Mouse (Mus musculus): Measurements from ENCODE around the gene Hspg2. TPM values are rescaled to one million over a fixed set of nuclear protein-coding genes. Genes with fewer than 3 reads are reported as not detected.

The Hspg2 gene
- total and polyA plus RNA-seq, 3 experiments, result 0.05 TPM; not detected in 2

DNA sequence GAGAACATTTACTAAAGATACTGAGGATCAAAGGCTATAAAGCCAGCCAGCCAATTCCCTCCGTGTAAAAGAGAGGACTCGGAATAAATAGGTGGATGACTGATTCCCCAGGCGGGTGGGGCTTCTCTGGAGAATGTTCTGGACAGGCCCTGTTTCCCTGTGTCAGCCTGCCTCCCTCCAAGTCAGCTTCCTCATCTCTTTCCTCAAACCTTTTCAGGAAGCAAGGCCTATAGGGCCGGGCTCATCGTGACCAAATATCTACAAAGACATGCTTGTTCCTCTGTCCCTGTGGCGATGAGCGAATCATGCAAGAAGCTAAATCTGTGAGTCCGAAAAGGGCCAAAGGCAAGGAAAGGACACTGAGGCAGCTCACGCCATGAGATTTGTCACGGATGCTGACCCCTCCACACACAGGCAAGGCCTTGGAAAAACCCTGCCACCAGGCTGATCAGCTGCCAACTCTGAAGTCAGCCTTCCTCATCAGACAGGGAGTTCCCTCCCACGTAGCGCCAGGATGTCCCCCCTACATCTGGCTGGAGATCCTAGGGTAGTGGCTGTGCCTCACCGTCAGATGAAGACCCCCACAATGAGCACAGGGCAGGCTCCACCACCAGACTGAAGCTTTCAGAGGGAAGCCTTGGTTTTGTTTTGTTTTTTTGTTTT is 3.3 kb upstream of the Hspg2 start:
- no peak for ATAC-seq (ENCODE audit: extremely low read depth, insufficient number of reproducible peaks, low FRiP score, poor library complexity, severe bottlenecking)
- TF ChIP-seq GATA1 (IDR thresholded peaks at IDR 0.05; ENCODE audit: borderline replicate concordance, low read length), result no peak
- no peak for TF ChIP-seq POLR2AphosphoS5 (IDR thresholded peaks at IDR 0.05; ENCODE audit: insufficient replicate concordance, low read depth, low read length)
- TF ChIP-seq GATA2 (IDR thresholded peaks at IDR 0.05; ENCODE audit: borderline replicate concordance, low read depth, low read length), result no peak
- no peak for TF ChIP-seq CTCF (IDR thresholded peaks at IDR 0.05; ENCODE audit: low read depth, low read length)
- TF ChIP-seq TAL1 (conservative IDR thresholded peaks at IDR 0.05; ENCODE audit: low read depth, low read length), result no peak
- DNase-seq (ENCODE audit: low spot score), result no peak
- no peaks in the 10 kb centered on the region for H3K36me3 ChIP-seq (replicated peaks)
- H3K4me1 ChIP-seq (ENCODE audit: insufficient read depth, low read depth, low read length), result no peaks in the 10 kb centered on the region
- no peak overlapping the region for H3K4me3 ChIP-seq (ENCODE audit: low read depth, low read length)
- peaks cover 15% of the 10 kb centered on the region for H3K27me3 ChIP-seq (ENCODE audit: insufficient read depth, low read length)
- H3K9me3 ChIP-seq (replicated peaks), result no peaks in the 10 kb centered on the region

DNA sequence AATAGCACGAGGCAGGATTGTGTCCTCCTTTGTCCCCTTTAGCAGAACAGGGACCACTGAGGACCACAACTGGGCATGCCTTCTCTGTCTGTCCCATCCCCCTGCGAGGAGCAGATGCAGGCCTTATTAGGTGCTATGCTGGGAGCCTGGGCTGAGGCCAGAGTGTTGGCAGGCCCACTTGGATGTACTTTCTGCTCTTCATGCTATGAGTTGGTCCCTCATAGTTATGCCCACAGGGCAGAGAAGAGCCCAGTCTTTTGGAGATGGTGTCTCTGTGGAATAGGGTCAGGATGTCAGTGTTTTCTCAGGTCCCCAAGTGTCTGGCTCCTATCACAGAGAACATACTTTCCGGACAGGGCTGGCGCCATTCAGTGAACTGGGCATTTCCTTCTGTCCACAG is 1.6 kb upstream of the Hspg2 start:
- Histone ChIP-seq H3K4me3 (ENCODE audit: low read depth, low read length) (no peak overlapping the region), H3K27me3 (ENCODE audit: insufficient read depth, low read length) (peaks cover 15% of the 10 kb centered on the region), H3K36me3 (replicated peaks) (no peaks in the 10 kb centered on the region), H3K4me1 (ENCODE audit: insufficient read depth, low read depth, low read length) (no peaks in the 10 kb centered on the region), H3K9me3 (replicated peaks) (no peaks in the 10 kb centered on the region)
- no peak for TF ChIP-seq POLR2AphosphoS5 (IDR thresholded peaks at IDR 0.05; ENCODE audit: insufficient replicate concordance, low read depth, low read length)
- TF ChIP-seq GATA2 (IDR thresholded peaks at IDR 0.05; ENCODE audit: borderline replicate concordance, low read depth, low read length), result no peak
- no peak for TF ChIP-seq GATA1 (IDR thresholded peaks at IDR 0.05; ENCODE audit: borderline replicate concordance, low read length)
- TF ChIP-seq CTCF (IDR thresholded peaks at IDR 0.05; ENCODE audit: low read depth, low read length), result no peak
- TF ChIP-seq TAL1 (conservative IDR thresholded peaks at IDR 0.05; ENCODE audit: low read depth, low read length), result no peak
- ATAC-seq (ENCODE audit: extremely low read depth, insufficient number of reproducible peaks, low FRiP score, poor library complexity, severe bottlenecking) (no peak), DNase-seq (ENCODE audit: low spot score) (no peak)

DNA sequence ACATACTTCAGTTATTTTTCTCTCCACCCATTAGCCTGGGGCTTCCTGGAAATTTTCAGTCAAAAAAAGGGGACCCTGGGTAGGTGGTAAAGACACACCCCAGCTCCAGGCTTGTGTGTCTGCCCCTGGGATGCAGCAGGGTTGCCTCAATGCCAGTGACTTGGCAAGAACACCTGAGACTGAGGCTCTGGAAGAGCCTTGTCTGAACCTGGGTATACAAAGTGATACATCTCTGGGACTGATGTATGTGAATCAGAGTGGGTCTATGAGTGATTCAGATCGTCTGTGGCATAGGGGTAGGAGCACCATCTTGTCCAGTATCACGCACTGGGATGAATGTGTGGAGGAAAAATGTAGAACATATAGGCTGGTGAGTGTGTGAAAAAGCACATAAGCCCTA is 1.0 kb upstream of the Hspg2 start:
- Histone ChIP-seq H3K36me3 (replicated peaks) (no peaks in the 10 kb centered on the region), H3K4me3 (ENCODE audit: low read depth, low read length) (no peak overlapping the region), H3K9me3 (replicated peaks) (no peaks in the 10 kb centered on the region), H3K27me3 (ENCODE audit: insufficient read depth, low read length) (peaks cover 15% of the 10 kb centered on the region), H3K4me1 (ENCODE audit: insufficient read depth, low read depth, low read length) (no peaks in the 10 kb centered on the region)
- TF ChIP-seq CTCF (IDR thresholded peaks at IDR 0.05; ENCODE audit: low read depth, low read length), result no peak
- TF ChIP-seq GATA2 (IDR thresholded peaks at IDR 0.05; ENCODE audit: borderline replicate concordance, low read depth, low read length), result no peak
- no peak for TF ChIP-seq POLR2AphosphoS5 (IDR thresholded peaks at IDR 0.05; ENCODE audit: insufficient replicate concordance, low read depth, low read length)
- TF ChIP-seq TAL1 (conservative IDR thresholded peaks at IDR 0.05; ENCODE audit: low read depth, low read length), result no peak
- TF ChIP-seq GATA1 (IDR thresholded peaks at IDR 0.05; ENCODE audit: borderline replicate concordance, low read length), result no peak
- DNase-seq (ENCODE audit: low spot score), result no peak
- ATAC-seq (ENCODE audit: extremely low read depth, insufficient number of reproducible peaks, low FRiP score, poor library complexity, severe bottlenecking), result no peak

DNA sequence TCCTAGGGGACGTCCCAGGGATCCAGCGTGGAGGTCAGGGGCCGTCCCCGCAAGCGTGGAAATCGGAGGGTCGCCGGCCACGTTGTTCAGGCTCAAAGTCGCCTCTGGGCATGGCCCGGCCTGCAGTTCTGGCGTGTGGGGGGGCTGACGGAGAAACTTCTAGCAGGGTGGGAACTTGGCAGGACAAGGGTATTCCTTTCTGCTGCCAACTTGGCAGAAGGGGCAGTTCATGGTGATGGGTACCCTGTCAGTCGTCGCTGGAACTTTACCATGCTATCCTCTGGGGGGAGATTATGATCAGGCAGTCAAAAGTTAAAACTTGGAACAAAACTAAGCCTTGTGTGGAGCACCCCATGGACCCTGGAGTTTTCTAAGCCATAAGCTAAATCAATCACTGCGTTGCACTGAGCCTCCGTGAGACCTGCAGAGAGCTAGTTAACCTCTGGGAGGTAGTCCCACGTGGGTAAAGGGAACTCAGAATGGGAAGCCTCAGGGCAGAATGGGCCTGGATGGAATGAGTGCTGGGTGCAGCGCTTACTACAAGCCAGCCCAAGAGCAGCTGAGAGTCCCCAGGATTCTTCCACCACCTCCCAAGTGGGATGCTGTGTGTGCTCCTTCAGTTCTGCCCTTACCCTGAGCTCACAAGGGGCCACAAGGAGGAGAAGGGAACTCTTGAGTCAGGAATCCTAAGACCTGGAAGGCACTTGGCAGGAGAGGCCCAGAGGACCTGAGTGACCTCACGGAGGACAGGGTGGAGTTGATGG is 694 bp downstream of the Hspg2 start:
- TF ChIP-seq GATA1 (IDR thresholded peaks at IDR 0.05; ENCODE audit: borderline replicate concordance, low read length), result no peak
- TF ChIP-seq CTCF (IDR thresholded peaks at IDR 0.05; ENCODE audit: low read depth, low read length), result no peak
- TF ChIP-seq GATA2 (IDR thresholded peaks at IDR 0.05; ENCODE audit: borderline replicate concordance, low read depth, low read length), result no peak
- TF ChIP-seq POLR2AphosphoS5 (IDR thresholded peaks at IDR 0.05; ENCODE audit: insufficient replicate concordance, low read depth, low read length), result no peak
- no peak for TF ChIP-seq TAL1 (conservative IDR thresholded peaks at IDR 0.05; ENCODE audit: low read depth, low read length)
- Histone ChIP-seq H3K4me1 (ENCODE audit: insufficient read depth, low read depth, low read length) (no peaks in the 10 kb centered on the region), H3K36me3 (replicated peaks) (no peaks in the 10 kb centered on the region), H3K27me3 (ENCODE audit: insufficient read depth, low read length) (peaks cover 11% of the 10 kb centered on the region), H3K9me3 (replicated peaks) (no peaks in the 10 kb centered on the region), H3K4me3 (ENCODE audit: low read depth, low read length) (no peak overlapping the region)
- DNase-seq (ENCODE audit: low spot score) (no peak), ATAC-seq (ENCODE audit: extremely low read depth, insufficient number of reproducible peaks, low FRiP score, poor library complexity, severe bottlenecking) (no peak)

DNA sequence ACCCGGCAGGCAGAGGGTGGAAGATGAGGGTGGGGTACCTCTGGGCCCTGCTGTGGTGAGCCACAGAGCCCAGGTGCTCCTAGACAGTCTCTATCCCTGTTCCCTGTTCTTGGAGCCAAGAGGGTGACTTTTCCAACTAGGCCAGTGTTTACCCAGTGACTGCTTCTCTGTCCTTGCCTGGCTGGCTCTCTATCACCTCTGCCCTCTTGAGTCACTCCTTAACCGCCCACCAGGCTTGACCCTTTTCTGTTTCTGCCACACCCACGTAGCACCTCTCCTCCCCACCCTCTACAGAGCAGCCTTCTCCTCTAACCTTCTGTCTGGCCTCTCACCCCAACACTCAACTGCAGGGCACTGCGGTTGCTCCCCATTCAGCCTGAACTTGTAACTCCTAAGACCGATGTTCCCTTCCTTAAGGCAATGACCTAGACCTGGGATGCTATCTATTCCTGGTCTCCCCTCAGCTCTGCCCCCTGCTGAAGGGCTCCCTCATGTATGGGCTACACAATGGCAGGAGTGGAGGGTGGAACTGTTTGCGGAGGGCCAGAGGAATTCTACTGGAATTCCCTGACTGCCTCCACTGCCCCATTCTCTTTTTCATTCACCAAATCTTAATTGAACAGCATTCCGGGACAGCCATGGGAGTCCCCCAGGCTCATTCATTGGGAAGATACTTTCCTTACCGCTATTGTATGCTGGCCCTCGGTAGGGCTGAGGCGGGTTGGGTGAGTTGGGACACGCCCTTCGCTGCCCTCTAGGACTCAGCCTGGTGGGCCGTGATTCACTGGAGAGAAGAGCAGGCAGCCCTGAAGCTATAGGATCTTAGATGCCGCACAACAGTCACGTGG is 1.5 kb downstream of the Hspg2 start:
- Histone ChIP-seq H3K36me3 (replicated peaks) (no peaks in the 10 kb centered on the region), H3K27me3 (ENCODE audit: insufficient read depth, low read length) (peaks cover 12% of the 10 kb centered on the region; the same call in 1 of the 2 replicates), H3K9me3 (replicated peaks) (no peaks in the 10 kb centered on the region), H3K4me3 (ENCODE audit: low read depth, low read length) (no peak overlapping the region), H3K4me1 (ENCODE audit: insufficient read depth, low read depth, low read length) (no peaks in the 10 kb centered on the region)
- DNase-seq (ENCODE audit: low spot score) (no peak), ATAC-seq (ENCODE audit: extremely low read depth, insufficient number of reproducible peaks, low FRiP score, poor library complexity, severe bottlenecking) (no peak)
- TF ChIP-seq GATA2 (IDR thresholded peaks at IDR 0.05; ENCODE audit: borderline replicate concordance, low read depth, low read length), result no peak
- no peak for TF ChIP-seq POLR2AphosphoS5 (IDR thresholded peaks at IDR 0.05; ENCODE audit: insufficient replicate concordance, low read depth, low read length)
- TF ChIP-seq TAL1 (conservative IDR thresholded peaks at IDR 0.05; ENCODE audit: low read depth, low read length), result no peak
- no peak for TF ChIP-seq GATA1 (IDR thresholded peaks at IDR 0.05; ENCODE audit: borderline replicate concordance, low read length)
- no peak for TF ChIP-seq CTCF (IDR thresholded peaks at IDR 0.05; ENCODE audit: low read depth, low read length)
